Mouse (Mus musculus) heart, adult 18-20 months (tissue): Measurements from ENCODE around the gene Fam163b. TPM values are rescaled to one million over a fixed set of nuclear protein-coding genes. Genes with fewer than 3 reads are reported as not detected.
A peak's percentile ranks its signal among the peaks of the same experiment; 100 is the strongest.

Experiments used
- DNase-seq, 2 experiments: peaks; one replicate each; pipeline ENCODE4 v3.0.0; 2021 to 2022; ENCODE audit warnings: mixed read lengths in 1 of 2
- total RNA-seq, 2 experiments: library from RNA; stranded (reverse); gene quantifications; 2 replicates each; pipeline ENCODE4 v1.2.3; 2021

Fam163b gene
- total RNA-seq, 2 experiments from 2014 or later: 0.37 to 0.39 TPM

- DNase-seq: no peak
These were observed 56.5 kb downstream of the Fam163b start for GRCm38 (mm10) chr2:27085801-27086200.

- DNase-seq: no peak
These were observed 57.3 kb downstream of the Fam163b start for GRCm38 (mm10) chr2:27084963-27085362.

- DNase-seq: peak in 1 of 2 experiments; percentile 59
These were observed 58.4 kb downstream of the Fam163b start for GRCm38 (mm10) chr2:27083761-27084475.

GRCm38 (mm10) chr2:27079649-27080048 lies 62.6 kb downstream of the Fam163b start:
- peak; percentile 34 to 58 for DNase-seq

- DNase-seq: peak; percentile 90 to 92
These were observed 63.1 kb downstream of the Fam163b start, which contains the start of gene Adamtsl2 for GRCm38 (mm10) chr2:27079152-27079584. Adamtsl2 (plus strand) TSS chr2:27079379.

- peak; percentile 60 for DNase-seq
These were observed 64.0 kb downstream of the Fam163b start for GRCm38 (mm10) chr2:27078312-27078711.

- peak; percentile 47 to 64 for DNase-seq
These were observed 64.5 kb downstream of the Fam163b start for GRCm38 (mm10) chr2:27077655-27078244.

GRCm38 (mm10) chr2:27075485-27075884 lies 66.8 kb downstream of the Fam163b start:
- peak; percentile 43 to 74 for DNase-seq

- peak; percentile 74 to 78 for DNase-seq
These were observed 67.5 kb downstream of the Fam163b start for GRCm38 (mm10) chr2:27074804-27075203.

GRCm38 (mm10) chr2:27073407-27073806 lies 68.9 kb downstream of the Fam163b start:
- DNase-seq: no peak

GRCm38 (mm10) chr2:27071978-27072377 lies 70.3 kb downstream of the Fam163b start, which contains the start of gene Mymk:
Mymk (minus strand) TSS chr2:27072179.
- no peak for DNase-seq

- DNase-seq: peak; percentile 84 to 88
These were observed 71.2 kb downstream of the Fam163b start for GRCm38 (mm10) chr2:27071137-27071536.

GRCm38 (mm10) chr2:27070247-27070813 lies 72.0 kb downstream of the Fam163b start:
- no peak for DNase-seq

GRCm38 (mm10) chr2:27069646-27070045 lies 72.6 kb downstream of the Fam163b start:
- no peak for DNase-seq

- DNase-seq: no peak
These were observed 74.3 kb downstream of the Fam163b start for GRCm38 (mm10) chr2:27067996-27068395.

- DNase-seq: no peak
These were observed 75.2 kb downstream of the Fam163b start for GRCm38 (mm10) chr2:27067124-27067523.

Other genes with a start within 250 kb of the Fam163b start
- 10 to 100 TPM; 11.7 to 14.2 TPM for gene Surf6, start 239.6 kb downstream of the Fam163b start, total RNA-seq
- gene Med22, start 231.8 kb downstream of the Fam163b start, total RNA-seq: 10 to 100 TPM; 24.7 to 25.6 TPM
- 100 to 1,000 TPM; 282 to 289 TPM for gene Rpl7a, start 231.7 kb downstream of the Fam163b start, total RNA-seq
- 10 to 100 TPM; 12.8 to 15.3 TPM for gene Surf2, start 226.1 kb downstream of the Fam163b start, total RNA-seq
- 10 to 100 TPM; 61.3 to 61.6 TPM for gene Surf1, start 226.0 kb downstream of the Fam163b start, total RNA-seq
- 10 to 100 TPM; 77.9 to 83.1 TPM for gene Surf4, start 208.6 kb downstream of the Fam163b start, total RNA-seq
- gene Stkld1, start 208.4 kb downstream of the Fam163b start, total RNA-seq: not detected
- gene Rexo4, start 178.1 kb downstream of the Fam163b start, total RNA-seq: 10 to 100 TPM; 11.1 to 12.1 TPM
- not detected for gene Adamts13, start 169.1 kb downstream of the Fam163b start, total RNA-seq
- 10 to 100 TPM; 45.6 to 48.8 TPM for gene Cacfd1, start 132.6 kb downstream of the Fam163b start, total RNA-seq
- gene Slc2a6, start 114.5 kb downstream of the Fam163b start, total RNA-seq: under 1 TPM; 0.17 to 0.31 TPM
- gene Mymk, start 70.3 kb downstream of the Fam163b start, total RNA-seq: not detected
- 10 to 100 TPM in 1 of 2 experiments, 1 to 10 TPM in 1; 4.5 to 10.1 TPM for gene Adamtsl2, start 63.1 kb downstream of the Fam163b start, total RNA-seq
- gene Dbh, start 22.7 kb upstream of the Fam163b start, total RNA-seq: 1 to 10 TPM; 1.6 to 1.7 TPM
- 1 to 10 TPM; 7.1 TPM for gene Sardh, start 105.8 kb upstream of the Fam163b start, total RNA-seq